Mouse (Mus musculus) stomach, postnatal 0 days (tissue): Measurements from ENCODE around the gene Unc5c. TPM values are rescaled to one million over a fixed set of nuclear protein-coding genes. Genes with fewer than 3 reads are reported as not detected.

Experiments used
- ATAC-seq: fragments of 200-750 bp; cut with Nextera tagmentation; 2 replicates; pipeline ENCODE4 v1.8.0; 2017; ENCODE audit not compliant: low FRiP score, low TSS enrichment
- DNase-seq: peaks from one replicate; pipeline ENCODE4 v3.0.0-alpha.2; 2016; ENCODE audit warnings: low spot score
- H3K27ac ChIP-seq: fragments of 300-500 bp; sonication (generic); replicated peaks from 2 replicates; pipeline ENCODE4 v1.5.1; 2014; ENCODE audit warnings: mild to moderate bottlenecking, control low read depth
- H3K27me3 ChIP-seq: fragments of 300-500 bp; sonication (generic); 2 replicates; pipeline ENCODE4 v1.6.1; 2014; ENCODE audit warnings: low read length; ENCODE audit not compliant: control insufficient read depth, insufficient read depth
- H3K36me3 ChIP-seq: fragments of 300-500 bp; sonication (generic); 2 replicates; pipeline ENCODE4 v1.6.1; 2014; ENCODE audit warnings: low read length, mixed read lengths; ENCODE audit not compliant: control insufficient read depth, insufficient read depth
- H3K4me1 ChIP-seq: fragments of 300-500 bp; sonication (generic); replicated peaks from 2 replicates; pipeline ENCODE4 v1.6.1; 2014; ENCODE audit warnings: antibody characterized with exemption; ENCODE audit not compliant: control insufficient read depth, insufficient read depth
- H3K4me2 ChIP-seq: fragments of 300-500 bp; sonication (generic); replicated peaks from 2 replicates; pipeline ENCODE4 v1.6.1; 2014; ENCODE audit warnings: low read depth, mild to moderate bottlenecking, control low read depth, moderate library complexity
- H3K4me3 ChIP-seq: fragments of 300-500 bp; sonication (generic); 2 replicates; pipeline ENCODE4 v1.5.1; 2014; ENCODE audit warnings: low read depth, low read length, control low read depth
- H3K9ac ChIP-seq: fragments of 300-500 bp; sonication (generic); 2 replicates; pipeline ENCODE4 v1.6.1; 2014; ENCODE audit warnings: mild to moderate bottlenecking, low read length, control low read depth, mixed read lengths
- H3K9me3 ChIP-seq: fragments of 300-500 bp; sonication (generic); 2 replicates; pipeline ENCODE4 v1.6.1; 2016; ENCODE audit warnings: low read length; ENCODE audit not compliant: control insufficient read depth
- CTCF ChIP-seq: IDR thresholded peaks from 2 replicates; pipeline ENCODE4 v1.5.1; 2016; ENCODE audit warnings: antibody characterized with exemption, low read depth, mild to moderate bottlenecking, moderate library complexity
- EP300 ChIP-seq: optimal IDR thresholded peaks from 2 replicates; pipeline ENCODE3; 2016; ENCODE audit warnings: antibody characterized with exemption
- WGBS: fragments of 180-500 bp; shearing (Covaris S2); extraction: QIAGEN DNeasy Blood & Tissue Kit; methylation state at CpG from one replicate; pipeline ENCODE4 v1.1.7; 2014; 5-methylcytosine and 5-hydroxymethylcytosine counted together
- polyA plus RNA-seq: library from polyadenylated mRNA; unstranded; fragments of >200 nt; fragmentation: Nextera tagmentation; extraction: Ambion mirVana; gene quantifications from 2 replicates; pipeline ENCODE4 v1.2.1, GENCODE M21; 2015

Unc5c gene
- polyA plus RNA-seq: 1.2 and 2.0 TPM in 2 replicates

GRCm38 (mm10) chr3:141465104-141465705, at the start of gene Unc5c:
TSS of gene Unc5c (plus strand) at chr3:141465216.
- no peak within 1 kb of the TSS; the same call in 1 of the 2 replicates for H3K27ac ChIP-seq
- no peak for TF ChIP-seq EP300
- peak; percentile 42; the same call in 1 of the 2 replicates for TF ChIP-seq CTCF

GRCm38 (mm10) chr3:141457475-141457874, 7.5 kb upstream of the Unc5c start:
- ATAC-seq (no peak), DNase-seq (no peak)
- WGBS: 86% methylated on average over 2 of the region's 2 CpGs
- Histone ChIP-seq H3K9ac (no peak overlapping the region), H3K4me3 (no peak overlapping the region), H3K9me3 (no peaks in the 10 kb centered on the region), H3K27ac (no peak overlapping the region), H3K27me3 (no peaks in the 10 kb centered on the region), H3K36me3 (no peaks in the 10 kb centered on the region), H3K4me1 (no peaks in the 10 kb centered on the region), H3K4me2 (no peak overlapping the region)
- TF ChIP-seq CTCF: peak; percentile 30
- no peak for TF ChIP-seq EP300

More at GRCm38 (mm10) chr3:141465104-141465705, at the start of gene Unc5c:
- no peaks in the 10 kb centered on the region; the same call in 1 of the 2 replicates for H3K27me3 ChIP-seq
- no peaks in the 10 kb centered on the region for H3K9me3 ChIP-seq
- H3K36me3 ChIP-seq: no peaks in the 10 kb centered on the region
- 1% methylated on average over 49 of the region's 61 CpGs for WGBS
- H3K9ac ChIP-seq: peak within 1 kb of the TSS; percentile 54
- no peaks in the 10 kb centered on the region for H3K4me1 ChIP-seq
- H3K4me3 ChIP-seq: peak within 1 kb of the TSS; percentile 66
- ATAC-seq: peak; percentile 78
- peak within 1 kb of the TSS; percentile 95 for H3K4me2 ChIP-seq
- peak; percentile 41 for DNase-seq

GRCm38 (mm10) chr3:141462482-141462881, 2.5 kb upstream of the Unc5c start:
- no peaks in the 10 kb centered on the region for H3K9me3 ChIP-seq
- 62% methylated on average over 7 of the region's 7 CpGs for WGBS
- no peak overlapping the region for H3K4me3 ChIP-seq
- H3K27me3 ChIP-seq: no peaks in the 10 kb centered on the region; the same call in 1 of the 2 replicates
- no peak overlapping the region for H3K9ac ChIP-seq
- no peak for TF ChIP-seq EP300
- no peak for TF ChIP-seq CTCF
- H3K4me1 ChIP-seq: no peaks in the 10 kb centered on the region
- H3K4me2 ChIP-seq: no peak overlapping the region
- no peaks in the 10 kb centered on the region for H3K36me3 ChIP-seq
- ATAC-seq: no peak
- DNase-seq: no peak
- no peak overlapping the region for H3K27ac ChIP-seq

- H3K9ac ChIP-seq: peak overlapping the region; percentile 54
- H3K4me2 ChIP-seq: peak overlapping the region; percentile 95
- H3K4me1 ChIP-seq: no peaks in the 10 kb centered on the region
- no peaks in the 10 kb centered on the region; the same call in 1 of the 2 replicates for H3K27me3 ChIP-seq
- 0 out of 2 replicates have a peak, but pooled peaks have one; percentile 31 for TF ChIP-seq CTCF
- no peak for TF ChIP-seq EP300
- DNase-seq (peak; percentile 30), ATAC-seq (peak; percentile 45; the same call in 1 of the 2 replicates)
- peak overlapping the region; percentile 66 for H3K4me3 ChIP-seq
- H3K27ac ChIP-seq: no peak overlapping the region; the same call in 1 of the 2 replicates
- 0% methylated on average over 26 of the region's 26 CpGs for WGBS
- no peaks in the 10 kb centered on the region for H3K36me3 ChIP-seq
- H3K9me3 ChIP-seq: no peaks in the 10 kb centered on the region
Observed at GRCm38 (mm10) chr3:141464691-141465103, 319 bp upstream of the Unc5c start.

GRCm38 (mm10) chr3:141466061-141466460, 1.0 kb downstream of the Unc5c start:
- Histone ChIP-seq H3K9me3 (no peaks in the 10 kb centered on the region), H3K27ac (no peak overlapping the region), H3K4me3 (peak overlapping the region; percentile 66), H3K9ac (no peak overlapping the region), H3K27me3 (no peaks in the 10 kb centered on the region; the same call in 1 of the 2 replicates), H3K4me2 (peak overlapping the region; percentile 95), H3K4me1 (no peaks in the 10 kb centered on the region), H3K36me3 (no peaks in the 10 kb centered on the region)
- WGBS: 3% methylated on average over 20 of the region's 20 CpGs
- ATAC-seq: no peak
- TF ChIP-seq EP300 (no peak), CTCF (no peak)
- peak; percentile 15 for DNase-seq
